ENCODE assay signal across 9 mouse cellular contexts in the genomic region with DNA sequence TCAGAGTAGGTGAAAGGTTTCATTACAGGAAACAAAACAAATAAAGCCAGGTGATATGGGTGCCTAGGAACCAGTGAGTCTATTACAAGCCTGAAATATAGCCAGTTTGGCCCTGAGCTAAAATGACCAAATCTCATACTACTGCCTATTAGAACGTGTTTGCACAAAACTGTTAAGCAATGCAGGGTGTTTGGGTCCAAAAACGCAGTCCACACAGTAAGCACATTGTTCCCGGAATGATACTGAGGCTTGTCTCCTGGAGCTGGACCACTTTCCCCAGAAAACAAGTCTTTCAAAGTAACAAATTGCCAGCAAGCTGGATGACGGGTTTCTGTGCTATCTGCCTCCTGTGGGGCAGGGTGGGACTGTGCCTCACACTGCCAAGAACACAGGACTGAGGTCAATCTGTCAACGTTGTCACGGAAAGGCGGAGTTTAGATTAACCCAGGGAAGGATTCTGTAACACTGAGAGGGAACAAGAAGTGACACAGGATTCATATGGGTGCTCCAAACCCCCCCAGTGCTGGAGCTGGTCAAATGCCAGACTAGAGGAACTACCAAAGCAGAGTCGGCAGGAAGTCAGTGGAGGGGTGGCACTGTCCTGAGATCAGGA.
DNase-seq lines count a peak whose midpoint lies in the region; ATAC-seq lines count a peak whose summit lies in the region.
"Had no signal": no experiment of that assay in that cellular context is flagged by ENCODE, and none has a peak within 500 bp of the region (broad histone marks: within the 10 kb centered on the region; RNA-seq: fewer than 3 reads in every experiment).

No protein-coding gene starts in this region.

- DNase-seq in kidney, postnatal 10 days = peak; percentile 17
- DNase-seq in kidney, adult 11 months = no peak
- peak; percentile 27 to 31 for DNase-seq in lung, postnatal 4 days
- DNase-seq in cerebellum, adult 11-12 months = no peak
- no peak for DNase-seq in cerebellum, postnatal 10 days
- DNase-seq in spleen, postnatal 4 days (ENCODE audit: low spot score in 2 of 2) = no peak

- H3K4me2 ChIP-seq in heart, embryonic 16.5 days (ENCODE audit: low read depth, low read length) = no peak overlapping the region
- H3K4me2 ChIP-seq: lung, embryonic 15.5 days had no signal

- peak overlapping the region; percentile 78 for H3K27ac ChIP-seq in brown adipose tissue, adult 24 weeks (replicated peaks; ENCODE audit: low read depth, low read length)
- peak overlapping the region; percentile 17; the same call in 1 of the 2 replicates for H3K27ac ChIP-seq in heart, embryonic 16.5 days (ENCODE audit: low read length)
- H3K27ac ChIP-seq: lung, embryonic 15.5 days had no signal

- ATAC-seq in heart, embryonic 16.5 days (replicated peaks; ENCODE audit: extremely low read depth, insufficient read depth, low FRiP score) = peak; percentile 55

- WGBS in heart, embryonic 16.5 days = 34% methylated on average over 8 of the region's 8 CpGs

- no peaks in the 10 kb centered on the region for H3K27me3 ChIP-seq in heart, embryonic 16.5 days (ENCODE audit: control insufficient read depth, insufficient read depth, low read length)
- H3K27me3 ChIP-seq: lung, embryonic 15.5 days had no signal

- peaks cover 22% of the 10 kb centered on the region; the same call in 1 of the 2 replicates for H3K4me1 ChIP-seq in brown adipose tissue, adult 24 weeks (ENCODE audit: control insufficient read depth, insufficient read depth, insufficient read length, low read length)
- peaks cover 17% of the 10 kb centered on the region for H3K4me1 ChIP-seq in heart, embryonic 16.5 days (ENCODE audit: control insufficient read depth, insufficient read depth, low read length)

- no peaks in the 10 kb centered on the region for H3K36me3 ChIP-seq in heart, embryonic 16.5 days (ENCODE audit: control insufficient read depth, insufficient read depth)
- H3K36me3 ChIP-seq: lung, embryonic 15.5 days had no signal

- peak overlapping the region; percentile 30 for H3K4me3 ChIP-seq in brown adipose tissue, adult 24 weeks (ENCODE audit: insufficient read depth, low read depth, low read length)
- H3K4me3 ChIP-seq in heart, embryonic 16.5 days (ENCODE audit: low read length) = no peak overlapping the region
- H3K4me3 ChIP-seq: lung, embryonic 15.5 days had no signal

- H3K9me3 ChIP-seq in heart, embryonic 16.5 days (replicated peaks; ENCODE audit: control insufficient read depth, low read length) = no peaks in the 10 kb centered on the region
- H3K9me3 ChIP-seq: lung, embryonic 15.5 days had no signal

- no peak overlapping the region for H3K9ac ChIP-seq in heart, embryonic 16.5 days (ENCODE audit: low read length)
- H3K9ac ChIP-seq: lung, embryonic 15.5 days had no signal

Comparison
In these comparisons a context has a peak if more than half of its experiments do, and no peak if none do; other contexts are left out.
1. DNase-seq: peak in kidney, postnatal 10 days (single experiment) and lung, postnatal 4 days (2 of 2); none in kidney, adult 11 months (single experiment), cerebellum, adult 11-12 months (single experiment), cerebellum, postnatal 10 days (0 of 2) and spleen, postnatal 4 days (0 of 2).